Mouse (Mus musculus) E14TG2a.4 (cell line): Measurements from ENCODE around the gene Vmn2r80.

Source experiments
- CTCF ChIP-seq: conservative IDR thresholded peaks from 2 replicates; pipeline ENCODE4 v1.5.1; 2014; ENCODE audit warnings: low read length
- NANOG ChIP-seq: IDR thresholded peaks from 2 replicates; pipeline ENCODE4 v1.6.1; 2014; ENCODE audit warnings: borderline replicate concordance, low read length, mixed read lengths
- POU5F1 ChIP-seq: IDR thresholded peaks from 2 replicates; pipeline ENCODE4 v1.6.1; 2014; ENCODE audit warnings: low read length, borderline replicate concordance

- no peak for TF ChIP-seq CTCF
- TF ChIP-seq NANOG = no peak
- no peak for TF ChIP-seq POU5F1
Observed at GRCm38 (mm10) chr10:79106325-79107282, 42.0 kb upstream of the Vmn2r80 start.
